Mouse (Mus musculus): ENCODE data around the gene Ccdc36. TPM values are rescaled to one million over a fixed set of nuclear protein-coding genes. Genes with fewer than 3 reads are reported as not detected.

Ccdc36 gene
- polyA plus RNA-seq, 1 experiment from 2014 or later: 0.08 TPM

GRCm38 (mm10) chr9:108462192-108462591 is 33.9 kb upstream of the Ccdc36 start:
- peaks cover 21% of the 10 kb centered on the region for H3K36me3 ChIP-seq (replicated peaks; ENCODE audit: insufficient read depth, low read length)
- no peak for ATAC-seq
- no peaks in the 10 kb centered on the region for H3K9me3 ChIP-seq (ENCODE audit: low read length)
- no peaks in the 10 kb centered on the region for H3K27me3 ChIP-seq (ENCODE audit: insufficient read depth, low read length)
- H3K27ac ChIP-seq (ENCODE audit: low read depth): no peak overlapping the region
- no peak overlapping the region for H3K4me3 ChIP-seq (ENCODE audit: low read depth, low read length)
- peaks cover 18% of the 10 kb centered on the region for H3K4me1 ChIP-seq (ENCODE audit: insufficient read depth)
- 85% methylated on average over 10 of the region's 10 CpGs for WGBS (ENCODE audit: insufficient replicate concordance)
- 0 out of 2 replicates have a peak overlapping the region, but pooled peaks have one; percentile 85 for H3K4me2 ChIP-seq (ENCODE audit: low read depth, low read length)
- no peak for DNase-seq
- TF ChIP-seq EP300 (IDR thresholded peaks at IDR 0.05; ENCODE audit: low read depth) (no peak), CTCF (IDR thresholded peaks at IDR 0.05; ENCODE audit: low read depth) (no peak)
- no peak overlapping the region for H3K9ac ChIP-seq (replicated peaks)

- no peaks in the 10 kb centered on the region for H3K9me3 ChIP-seq (ENCODE audit: low read length)
- H3K4me3 ChIP-seq (ENCODE audit: low read depth, low read length): peak overlapping the region; percentile 73
- H3K27ac ChIP-seq (ENCODE audit: low read depth): no peak overlapping the region
- peaks cover 21% of the 10 kb centered on the region for H3K36me3 ChIP-seq (replicated peaks; ENCODE audit: insufficient read depth, low read length)
- peak overlapping the region; percentile 88 for H3K9ac ChIP-seq (replicated peaks)
- peak overlapping the region; percentile 85 for H3K4me2 ChIP-seq (ENCODE audit: low read depth, low read length)
- no peak for TF ChIP-seq CTCF (IDR thresholded peaks at IDR 0.05; ENCODE audit: low read depth)
- TF ChIP-seq EP300 (IDR thresholded peaks at IDR 0.05; ENCODE audit: low read depth): no peak
- WGBS (ENCODE audit: insufficient replicate concordance): 81% methylated on average over 5 of the region's 5 CpGs
- DNase-seq (no peak), ATAC-seq (no peak)
- peaks cover 18% of the 10 kb centered on the region for H3K4me1 ChIP-seq (ENCODE audit: insufficient read depth)
- H3K27me3 ChIP-seq (ENCODE audit: insufficient read depth, low read length): no peaks in the 10 kb centered on the region
Observed at GRCm38 (mm10) chr9:108461675-108462074, 33.4 kb upstream of the Ccdc36 start.

- TF ChIP-seq CTCF (IDR thresholded peaks at IDR 0.05; ENCODE audit: low read depth) (no peak), EP300 (IDR thresholded peaks at IDR 0.05; ENCODE audit: low read depth) (no peak)
- H3K9me3 ChIP-seq (ENCODE audit: low read length): no peaks in the 10 kb centered on the region
- H3K4me3 ChIP-seq (ENCODE audit: low read depth, low read length): peak within 1 kb of the TSS; percentile 73
- H3K27me3 ChIP-seq (ENCODE audit: insufficient read depth, low read length): no peaks in the 10 kb centered on the region
- WGBS (ENCODE audit: insufficient replicate concordance): 25% methylated on average over 11 of the region's 11 CpGs
- DNase-seq (no peak), ATAC-seq (no peak)
- peak within 1 kb of the TSS; percentile 88 for H3K9ac ChIP-seq (replicated peaks)
- peak within 1 kb of the TSS; percentile 85 for H3K4me2 ChIP-seq (ENCODE audit: low read depth, low read length)
- H3K4me1 ChIP-seq (ENCODE audit: insufficient read depth): peaks cover 18% of the 10 kb centered on the region
- peaks cover 21% of the 10 kb centered on the region for H3K36me3 ChIP-seq (replicated peaks; ENCODE audit: insufficient read depth, low read length)
- peak within 1 kb of the TSS; percentile 81 for H3K27ac ChIP-seq (ENCODE audit: low read depth)
Observed at GRCm38 (mm10) chr9:108461181-108461631, 32.9 kb upstream of the Ccdc36 start, which contains the start of gene Klhdc8b. TSS of gene Klhdc8b (minus strand) at chr9:108461581.

GRCm38 (mm10) chr9:108460319-108461178 is 32.3 kb upstream of the Ccdc36 start, which contains the start of gene Ccdc71:
TSS of gene Ccdc71 (plus strand) at chr9:108460527.
- TF ChIP-seq EP300 (IDR thresholded peaks at IDR 0.05; ENCODE audit: low read depth) (no peak), CTCF (IDR thresholded peaks at IDR 0.05; ENCODE audit: low read depth) (no peak)
- WGBS (ENCODE audit: insufficient replicate concordance): under 1% methylated on average over 47 of the region's 52 CpGs
- Histone ChIP-seq H3K9ac (replicated peaks) (peak within 1 kb of the TSS; percentile 88), H3K9me3 (ENCODE audit: low read length) (no peaks in the 10 kb centered on the region), H3K27me3 (ENCODE audit: insufficient read depth, low read length) (no peaks in the 10 kb centered on the region), H3K36me3 (replicated peaks; ENCODE audit: insufficient read depth, low read length) (peaks cover 17% of the 10 kb centered on the region), H3K27ac (ENCODE audit: low read depth) (peak within 1 kb of the TSS; percentile 81), H3K4me3 (ENCODE audit: low read depth, low read length) (peak within 1 kb of the TSS; percentile 73), H3K4me2 (ENCODE audit: low read depth, low read length) (peak within 1 kb of the TSS; percentile 85), H3K4me1 (ENCODE audit: insufficient read depth) (peaks cover 18% of the 10 kb centered on the region)
- ATAC-seq (peak; percentile 92), DNase-seq (peak; percentile 91)

- Histone ChIP-seq H3K9ac (replicated peaks) (peak overlapping the region; percentile 88; the same call in 1 of the 2 replicates), H3K4me3 (ENCODE audit: low read depth, low read length) (peak overlapping the region; percentile 73), H3K4me1 (ENCODE audit: insufficient read depth) (peaks cover 18% of the 10 kb centered on the region), H3K9me3 (ENCODE audit: low read length) (no peaks in the 10 kb centered on the region), H3K27ac (ENCODE audit: low read depth) (peak overlapping the region; percentile 81), H3K4me2 (ENCODE audit: low read depth, low read length) (peak overlapping the region; percentile 85), H3K36me3 (replicated peaks; ENCODE audit: insufficient read depth, low read length) (peaks cover 15% of the 10 kb centered on the region), H3K27me3 (ENCODE audit: insufficient read depth, low read length) (no peaks in the 10 kb centered on the region)
- WGBS (ENCODE audit: insufficient replicate concordance): 75% methylated on average over 1 of the region's 1 CpGs
- ATAC-seq (peak; percentile 7), DNase-seq (no peak)
- TF ChIP-seq EP300 (IDR thresholded peaks at IDR 0.05; ENCODE audit: low read depth) (no peak), CTCF (IDR thresholded peaks at IDR 0.05; ENCODE audit: low read depth) (no peak)
Observed at GRCm38 (mm10) chr9:108459939-108460318, 31.6 kb upstream of the Ccdc36 start.

GRCm38 (mm10) chr9:108456953-108457352 is 28.7 kb upstream of the Ccdc36 start:
- DNase-seq: no peak
- ATAC-seq: no peak
- no peaks in the 10 kb centered on the region for H3K27me3 ChIP-seq (ENCODE audit: insufficient read depth, low read length)
- 77% methylated on average over 10 of the region's 10 CpGs for WGBS (ENCODE audit: insufficient replicate concordance)
- H3K4me1 ChIP-seq (ENCODE audit: insufficient read depth): peaks cover 20% of the 10 kb centered on the region
- TF ChIP-seq EP300 (IDR thresholded peaks at IDR 0.05; ENCODE audit: low read depth): no peak
- TF ChIP-seq CTCF (IDR thresholded peaks at IDR 0.05; ENCODE audit: low read depth): no peak
- H3K9me3 ChIP-seq (ENCODE audit: low read length): no peaks in the 10 kb centered on the region
- H3K4me3 ChIP-seq (ENCODE audit: low read depth, low read length): no peak overlapping the region
- no peak overlapping the region for H3K27ac ChIP-seq (ENCODE audit: low read depth)
- no peaks in the 10 kb centered on the region for H3K36me3 ChIP-seq (replicated peaks; ENCODE audit: insufficient read depth, low read length)
- H3K9ac ChIP-seq (replicated peaks): no peak overlapping the region
- no peak overlapping the region for H3K4me2 ChIP-seq (ENCODE audit: low read depth, low read length)

Data from liver, postnatal 0 days (tissue).